Mouse (Mus musculus) liver, embryonic 12.5 days (tissue): ENCODE data around the gene Gm17387. TPM values are rescaled to one million over a fixed set of nuclear protein-coding genes. Genes with fewer than 3 reads are reported as not detected.
"Not testable (repeated sequence)": the region's sequence is repeated elsewhere in the genome, so short reads cannot be mapped to it uniquely, and the experiment has no call there.

Experiments used
- ATAC-seq: fragments of 200-750 bp; cut with Nextera tagmentation; 2 replicates; pipeline ENCODE4 v1.8.0; 2017; ENCODE audit warnings: moderate number of reproducible peaks, mild to moderate bottlenecking, moderate library complexity
- H3K27ac ChIP-seq: fragments of 300-500 bp; sonication (generic); 2 replicates; pipeline ENCODE4 v1.5.1; 2016; ENCODE audit warnings: mild to moderate bottlenecking
- H3K27me3 ChIP-seq: fragments of 300-500 bp; sonication (generic); replicated peaks from 2 replicates; pipeline ENCODE4 v1.6.1; 2016; ENCODE audit warnings: mild to moderate bottlenecking, moderate library complexity
- H3K36me3 ChIP-seq: fragments of 300-500 bp; sonication (generic); 2 replicates; pipeline ENCODE4 v1.6.1; 2016; ENCODE audit warnings: mild to moderate bottlenecking, moderate library complexity
- H3K4me1 ChIP-seq: fragments of 300-500 bp; sonication (generic); 2 replicates; pipeline ENCODE4 v1.6.1; 2016
- H3K4me2 ChIP-seq: fragments of 300-500 bp; sonication (generic); 2 replicates; pipeline ENCODE4 v1.6.1; 2016; ENCODE audit warnings: mild to moderate bottlenecking, moderate library complexity
- H3K4me3 ChIP-seq: fragments of 300-500 bp; sonication (generic); 2 replicates; pipeline ENCODE4 v1.5.1; 2016; ENCODE audit warnings: mild to moderate bottlenecking, moderate library complexity
- H3K9ac ChIP-seq: fragments of 300-500 bp; sonication (generic); 2 replicates; pipeline ENCODE4 v1.6.1; 2016; ENCODE audit warnings: mild to moderate bottlenecking, moderate library complexity
- H3K9me3 ChIP-seq: fragments of 300-500 bp; sonication (generic); replicated peaks from 2 replicates; pipeline ENCODE4 v1.6.1; 2016; ENCODE audit warnings: mild to moderate bottlenecking, moderate library complexity
- WGBS: fragments of 180-500 bp; shearing (Covaris S2); methylation state at CpG from one replicate; pipeline ENCODE4 v1.1.7; 2016; ENCODE audit not compliant: insufficient replicate concordance; 5-methylcytosine and 5-hydroxymethylcytosine counted together
- polyA plus RNA-seq: library from polyadenylated mRNA; unstranded; fragments of >200 nt; fragmentation: Nextera tagmentation; extraction: Ambion mirVana; gene quantifications from 2 replicates; pipeline ENCODE4 v1.2.1, GENCODE M21; 2016

Gene Gm17387
- polyA plus RNA-seq, 1 experiment from 2014 or later, result not detected

DNA sequence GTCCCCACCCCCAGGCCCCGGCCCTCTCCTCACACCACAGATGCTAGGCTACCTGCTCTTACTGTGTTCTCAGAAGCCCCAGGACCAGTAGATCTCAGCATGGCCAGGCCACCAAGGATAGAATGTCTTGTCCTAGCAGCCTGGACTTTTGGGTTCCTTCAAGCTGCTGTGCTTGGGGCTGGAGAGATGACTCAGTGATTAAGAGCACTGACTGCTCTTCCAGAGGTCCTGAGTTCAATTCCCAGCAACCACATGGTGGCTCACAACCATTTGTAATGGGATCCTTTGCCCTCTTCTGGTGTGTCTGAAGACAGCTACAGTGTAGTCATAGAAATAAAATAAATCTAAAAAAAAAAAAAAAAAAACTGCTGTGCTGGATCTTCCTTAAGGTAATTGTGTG is 11.1 kb upstream of the Gm17387 start, which contains the start of gene Ifitm6:
Gene Ifitm6 (minus strand): TSS at position 101 of the 400 bp plus-strand sequence.
- not testable (repeated sequence) for H3K9ac ChIP-seq, H3K36me3 ChIP-seq, H3K9me3 ChIP-seq, ATAC-seq, H3K27ac ChIP-seq, H3K27me3 ChIP-seq, H3K4me1 ChIP-seq, H3K4me2 ChIP-seq, H3K4me3 ChIP-seq
- WGBS, result 77% methylated on average over 1 of the region's 1 CpGs

- Histone ChIP-seq H3K4me2 (no peak overlapping the region), H3K4me3 (no peak overlapping the region), H3K36me3 (no peaks in the 10 kb centered on the region), H3K9ac (no peak overlapping the region), H3K9me3 (no peaks in the 10 kb centered on the region), H3K4me1 (0 out of 2 replicates have a peak, but pooled peaks cover 4% of the 10 kb centered on the region), H3K27ac (no peak overlapping the region), H3K27me3 (no peaks in the 10 kb centered on the region)
- 69% methylated on average over 5 of the region's 5 CpGs for WGBS
- no peak for ATAC-seq
Measured at GRCm38 (mm10) chr7:141019028-141019427, 9.9 kb upstream of the Gm17387 start.

DNA sequence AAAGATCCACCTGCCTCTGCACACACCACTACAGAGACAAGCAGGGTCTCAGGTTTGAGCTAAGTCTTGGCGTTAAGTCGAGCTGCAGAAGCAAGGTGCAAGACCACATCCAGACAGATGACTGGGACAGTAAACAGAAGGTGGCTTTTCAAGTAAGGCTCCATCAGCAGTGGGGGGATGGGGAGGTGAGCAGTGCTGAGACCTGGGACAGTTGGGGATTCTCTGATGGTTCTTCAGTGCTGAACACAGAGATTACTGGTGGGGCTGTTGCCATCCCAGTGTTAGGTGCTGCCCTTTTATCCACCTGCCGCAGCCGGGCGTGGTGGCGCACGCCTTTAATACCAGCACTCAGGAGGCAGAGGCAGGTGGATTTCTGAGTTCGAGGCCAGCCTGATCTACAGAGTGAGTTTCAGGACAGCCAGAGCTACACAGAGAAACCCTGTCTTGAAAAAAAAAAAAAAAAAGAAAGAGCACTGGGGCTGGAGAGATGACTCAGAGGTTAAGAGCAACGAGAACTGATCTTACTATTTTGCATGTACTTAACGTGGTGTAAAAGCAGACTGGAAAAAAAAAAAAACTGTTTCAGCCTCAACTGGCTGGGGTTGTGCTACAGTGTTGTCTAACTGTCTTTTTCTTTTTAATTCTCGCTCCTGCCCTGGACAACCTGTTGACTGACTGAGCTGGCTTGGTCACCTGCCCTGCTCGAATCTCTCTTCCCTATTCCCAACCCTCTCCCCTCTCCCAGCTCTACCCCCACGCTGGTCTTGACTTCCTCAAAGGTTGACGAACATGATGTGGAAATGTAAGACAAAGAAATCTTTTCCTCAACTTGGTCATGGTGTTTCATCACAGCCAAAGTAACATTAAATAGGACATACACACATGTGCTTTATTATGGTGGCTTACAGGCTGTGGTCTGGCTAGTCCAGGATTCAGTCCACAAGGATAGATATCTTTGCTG is 7.2 kb upstream of the Gm17387 start:
- 60% methylated on average over 14 of the region's 14 CpGs for WGBS
- no peak overlapping the region for H3K27ac ChIP-seq
- ATAC-seq, result no peak
- no peaks in the 10 kb centered on the region for H3K36me3 ChIP-seq
- no peaks in the 10 kb centered on the region for H3K9me3 ChIP-seq
- H3K4me1 ChIP-seq, result no peaks in the 10 kb centered on the region
- no peak overlapping the region for H3K4me3 ChIP-seq
- H3K9ac ChIP-seq, result no peak overlapping the region
- H3K4me2 ChIP-seq, result no peak overlapping the region
- no peaks in the 10 kb centered on the region for H3K27me3 ChIP-seq

DNA sequence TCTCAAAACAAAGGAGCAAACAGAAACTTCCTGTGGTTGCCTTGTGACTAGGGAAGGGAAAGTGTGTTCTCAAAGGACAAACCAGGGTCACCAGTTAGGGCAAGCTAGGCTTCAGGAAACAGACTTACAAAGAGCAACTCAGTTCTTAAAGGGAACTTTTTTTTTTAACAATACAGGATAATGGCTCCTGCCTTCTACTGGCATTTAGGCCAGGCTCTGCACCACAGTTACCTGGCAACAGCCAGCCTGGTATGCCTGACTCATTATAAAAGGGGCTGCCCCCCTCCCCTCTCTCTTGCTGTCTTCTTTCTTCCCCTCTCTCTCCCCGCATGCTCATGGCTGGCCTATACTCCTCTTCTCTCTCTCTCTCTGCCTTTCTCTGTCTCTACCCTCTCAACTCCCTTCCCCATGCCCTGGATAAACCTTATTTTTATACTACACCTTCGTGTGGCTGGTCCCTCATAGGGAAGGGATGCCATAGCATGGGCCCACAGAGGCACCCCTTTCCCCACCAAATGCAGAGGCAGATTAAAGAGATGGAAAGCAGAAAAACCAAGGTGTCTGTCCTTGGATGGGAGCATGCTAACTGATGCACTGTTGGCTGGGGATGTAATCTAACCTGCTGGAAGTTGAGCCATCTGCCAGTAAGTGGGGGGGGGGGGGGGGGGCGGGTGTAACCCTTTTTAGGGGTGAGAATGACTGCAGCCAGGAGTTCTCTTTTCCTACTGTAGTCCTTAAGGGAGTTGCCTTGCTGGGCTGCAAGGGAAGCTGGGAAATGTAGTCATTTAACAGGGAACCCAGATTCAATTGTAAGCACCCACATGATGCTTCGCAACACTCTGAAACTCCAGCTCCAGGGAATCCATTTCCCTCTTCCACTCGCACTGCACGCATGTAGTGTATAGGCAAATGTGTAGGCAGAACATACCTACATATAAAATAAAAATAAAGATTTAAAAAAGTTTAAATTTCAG is 3.8 kb upstream of the Gm17387 start:
- H3K4me3 ChIP-seq, result no peak overlapping the region
- no peaks in the 10 kb centered on the region for H3K36me3 ChIP-seq
- H3K9me3 ChIP-seq, result no peaks in the 10 kb centered on the region
- 55% methylated on average over 6 of the region's 6 CpGs for WGBS
- H3K27me3 ChIP-seq, result no peaks in the 10 kb centered on the region
- H3K4me1 ChIP-seq, result peaks cover 9% of the 10 kb centered on the region
- no peak overlapping the region for H3K27ac ChIP-seq
- H3K9ac ChIP-seq, result no peak overlapping the region
- H3K4me2 ChIP-seq, result no peak overlapping the region
- ATAC-seq, result no peak

- no peak overlapping the region for H3K4me3 ChIP-seq
- H3K9me3 ChIP-seq, result no peaks in the 10 kb centered on the region
- 0 out of 2 replicates have a peak overlapping the region, but pooled peaks have one; percentile 12 for H3K9ac ChIP-seq
- ATAC-seq, result no peak
- no peaks in the 10 kb centered on the region for H3K36me3 ChIP-seq
- WGBS, result 65% methylated on average over 6 of the region's 6 CpGs
- H3K4me2 ChIP-seq, result no peak overlapping the region
- no peak overlapping the region for H3K27ac ChIP-seq
- H3K27me3 ChIP-seq, result no peaks in the 10 kb centered on the region
- peaks cover 12% of the 10 kb centered on the region for H3K4me1 ChIP-seq
Measured at GRCm38 (mm10) chr7:141026097-141026739, 2.7 kb upstream of the Gm17387 start.

DNA sequence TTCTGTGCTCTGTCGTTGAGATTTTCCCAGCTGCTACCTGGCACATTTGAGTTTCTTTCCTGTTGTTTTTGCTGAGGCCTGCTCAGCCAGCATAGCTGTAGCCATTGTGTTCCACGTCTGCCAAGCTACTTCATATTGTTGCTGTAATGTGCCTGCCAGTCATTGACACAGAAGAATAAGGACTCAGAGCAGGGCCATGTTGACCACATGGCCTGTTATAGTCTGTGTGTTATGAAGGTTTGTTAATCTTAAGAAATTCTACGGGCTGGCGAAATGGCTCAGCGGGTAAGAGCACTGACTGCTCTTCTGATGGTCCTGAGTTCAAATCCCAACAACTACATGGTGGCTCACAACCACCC is 2.2 kb upstream of the Gm17387 start:
- 68% methylated on average over 5 of the region's 5 CpGs for WGBS
- H3K9ac ChIP-seq, result no peak overlapping the region
- H3K27ac ChIP-seq, result no peak overlapping the region
- H3K4me1 ChIP-seq, result peaks cover 13% of the 10 kb centered on the region
- H3K36me3 ChIP-seq, result no peaks in the 10 kb centered on the region
- no peak overlapping the region for H3K4me3 ChIP-seq
- H3K27me3 ChIP-seq, result no peaks in the 10 kb centered on the region
- H3K4me2 ChIP-seq, result no peak overlapping the region
- no peak for ATAC-seq
- no peaks in the 10 kb centered on the region for H3K9me3 ChIP-seq

DNA sequence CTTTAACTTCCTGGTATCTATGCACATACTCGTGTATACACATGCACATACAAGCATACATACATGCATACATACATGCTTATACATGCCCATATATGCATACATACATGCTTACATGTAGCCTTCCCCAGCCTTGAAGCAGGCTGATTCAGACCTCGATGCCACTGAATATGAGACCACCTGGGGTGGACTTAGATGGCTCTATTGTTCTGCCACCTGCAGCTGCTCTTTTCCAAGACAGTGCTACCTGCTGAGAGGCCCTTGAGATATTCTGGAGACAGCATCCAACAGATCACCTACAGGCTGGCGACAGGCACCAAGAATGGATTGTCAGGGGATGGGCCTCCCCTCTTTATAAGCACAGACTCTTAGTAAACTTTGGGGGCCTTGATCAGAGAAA is 1.5 kb downstream of the Gm17387 start:
- no peak for ATAC-seq
- Histone ChIP-seq H3K36me3 (no peaks in the 10 kb centered on the region), H3K4me2 (no peak overlapping the region), H3K4me3 (no peak overlapping the region), H3K27ac (no peak overlapping the region), H3K27me3 (no peaks in the 10 kb centered on the region), H3K4me1 (peaks cover 26% of the 10 kb centered on the region), H3K9ac (no peak overlapping the region), H3K9me3 (no peaks in the 10 kb centered on the region)
- WGBS, result 53% methylated on average over 3 of the region's 3 CpGs

DNA sequence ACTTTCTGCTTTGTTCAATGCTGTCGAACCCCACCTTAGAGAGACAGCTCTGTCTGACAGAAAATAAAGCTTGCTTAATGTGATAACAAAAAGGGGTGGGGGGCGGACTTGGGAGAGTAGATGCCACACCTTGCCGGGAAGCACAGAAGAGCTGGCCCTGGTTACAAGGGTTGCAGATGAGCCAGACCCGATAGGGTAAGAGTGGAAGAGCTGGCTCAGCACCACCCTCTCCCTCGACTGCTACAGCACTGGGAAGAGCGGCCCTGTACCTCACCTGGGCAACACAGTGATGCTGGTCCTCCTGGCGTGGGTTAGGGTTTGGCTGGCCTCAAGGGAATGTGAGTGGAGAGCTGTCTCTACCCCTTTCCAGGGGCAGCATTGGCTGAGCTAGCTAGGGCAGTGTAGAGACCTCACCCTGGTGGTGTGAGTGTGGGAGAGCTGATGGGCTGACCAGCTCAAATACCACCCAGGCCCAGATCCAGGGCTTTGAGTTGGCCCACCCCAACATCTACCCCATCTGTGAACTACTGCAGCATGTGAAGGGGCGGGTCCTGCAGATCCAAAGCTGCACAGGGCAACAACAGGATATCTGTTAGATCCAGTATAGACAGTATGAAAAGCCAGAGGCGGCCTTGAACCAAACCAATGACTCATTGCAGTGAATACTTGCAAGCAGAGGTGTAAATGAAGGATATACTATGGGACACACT is 3.7 kb downstream of the Gm17387 start:
- Histone ChIP-seq H3K27me3 (0 out of 2 replicates have a peak, but pooled peaks cover 5% of the 10 kb centered on the region), H3K4me3 (no peak overlapping the region), H3K27ac (no peak overlapping the region), H3K36me3 (no peaks in the 10 kb centered on the region), H3K9ac (no peak overlapping the region), H3K9me3 (no peaks in the 10 kb centered on the region), H3K4me1 (peaks cover 28% of the 10 kb centered on the region), H3K4me2 (no peak overlapping the region)
- 40% methylated on average over 9 of the region's 9 CpGs for WGBS
- peak; percentile 80 for ATAC-seq

- not testable (repeated sequence) for H3K9me3 ChIP-seq, H3K27ac ChIP-seq, H3K9ac ChIP-seq, ATAC-seq, H3K4me3 ChIP-seq, H3K27me3 ChIP-seq, H3K4me2 ChIP-seq, H3K36me3 ChIP-seq
- H3K4me1 ChIP-seq, result peaks cover 44% of the 10 kb centered on the region
- 63% methylated on average over 1 of the region's 2 CpGs for WGBS
Measured at GRCm38 (mm10) chr7:141036624-141037023, 7.7 kb downstream of the Gm17387 start.

- H3K36me3 ChIP-seq, result no peaks in the 10 kb centered on the region
- no peak overlapping the region for H3K27ac ChIP-seq
- H3K27me3 ChIP-seq, result 0 out of 2 replicates have a peak, but pooled peaks cover 5% of the 10 kb centered on the region
- no peak overlapping the region for H3K9ac ChIP-seq
- no peaks in the 10 kb centered on the region for H3K9me3 ChIP-seq
- no peak overlapping the region for H3K4me3 ChIP-seq
- H3K4me1 ChIP-seq, result peaks cover 46% of the 10 kb centered on the region
- peak; percentile 65 for ATAC-seq
- H3K4me2 ChIP-seq, result peak overlapping the region; percentile 42
- 43% methylated on average over 20 of the region's 21 CpGs for WGBS
Measured at GRCm38 (mm10) chr7:141038090-141039032, 9.4 kb downstream of the Gm17387 start.
